Mouse (Mus musculus) G1E (cell line): ENCODE measurements around the gene Ggt6. TPM values are rescaled to one million over a fixed set of nuclear protein-coding genes. Genes with fewer than 3 reads are reported as not detected.

Experiments used
- ATAC-seq: 2 replicates; pipeline ENCODE4 v1.8.0; 2016; ENCODE audit warnings: mild to moderate bottlenecking; ENCODE audit not compliant: insufficient number of reproducible peaks, poor library complexity, low FRiP score, severe bottlenecking; ENCODE audit errors: extremely low read depth
- DNase-seq: peaks from one replicate; pipeline ENCODE4 v3.0.0; 2012; ENCODE audit warnings: low spot score
- H3K27me3 ChIP-seq: 2 replicates; pipeline ENCODE4 v1.6.1; 2012; ENCODE audit warnings: mild to moderate bottlenecking, low read length, inconsistent platforms; ENCODE audit not compliant: insufficient read depth
- H3K36me3 ChIP-seq: replicated peaks from 2 replicates; pipeline ENCODE3; 2012; ENCODE audit warnings: mild to moderate bottlenecking, inconsistent platforms
- H3K4me1 ChIP-seq: 2 replicates; pipeline ENCODE4 v1.6.1; 2012; ENCODE audit warnings: low read depth, low read length, inconsistent platforms, mixed read lengths; ENCODE audit not compliant: insufficient read depth
- H3K4me3 ChIP-seq: 2 replicates; pipeline ENCODE4 v1.5.1; 2012; ENCODE audit warnings: low read depth, mild to moderate bottlenecking, inconsistent platforms, low read length, moderate library complexity, mixed read lengths
- H3K9me3 ChIP-seq: replicated peaks from 2 replicates; pipeline ENCODE4 v1.6.1; 2012; ENCODE audit warnings: inconsistent platforms
- CTCF ChIP-seq: IDR thresholded peaks from 2 replicates; pipeline ENCODE4 v1.5.1; 2012; ENCODE audit warnings: low read depth, low read length, inconsistent platforms, mixed read lengths
- GATA1 ChIP-seq: IDR thresholded peaks from 2 replicates; pipeline ENCODE4 v1.6.1; 2012; ENCODE audit warnings: borderline replicate concordance, low read length, inconsistent platforms, mixed read lengths
- GATA2 ChIP-seq: IDR thresholded peaks from 2 replicates; pipeline ENCODE4 v1.6.1; 2012; ENCODE audit warnings: low read depth, low read length, inconsistent platforms, borderline replicate concordance
- POLR2AphosphoS5 ChIP-seq: IDR thresholded peaks from 2 replicates; pipeline ENCODE4 v1.6.1; 2012; ENCODE audit warnings: low read depth, low read length, inconsistent platforms; ENCODE audit not compliant: insufficient replicate concordance
- TAL1 ChIP-seq: conservative IDR thresholded peaks from 2 replicates; pipeline ENCODE4 v1.6.1; 2012; ENCODE audit warnings: low read depth, low read length, inconsistent platforms, mixed read lengths
- polyA plus RNA-seq: library from polyadenylated mRNA; stranded (reverse); fragments of >175 nt; gene quantifications from 2 replicates; pipeline ENCODE4 v1.2.3, GENCODE M21; 2012
- total RNA-seq, 2 experiments: library from RNA; stranded (forward) in 1 of 2; stranded (reverse) in 1 of 2; fragments of 200-1000 nt in 1 of 2; fragments of >200 nt in 1 of 2; fragmentation: Nextera tagmentation in 1 of 2; gene quantifications; 2 replicates each; pipeline ENCODE4 v1.2.3; 2014 to 2017

Gene Ggt6
- total and polyA plus RNA-seq, 3 experiments, result 0.05 TPM; not detected in 2

DNA sequence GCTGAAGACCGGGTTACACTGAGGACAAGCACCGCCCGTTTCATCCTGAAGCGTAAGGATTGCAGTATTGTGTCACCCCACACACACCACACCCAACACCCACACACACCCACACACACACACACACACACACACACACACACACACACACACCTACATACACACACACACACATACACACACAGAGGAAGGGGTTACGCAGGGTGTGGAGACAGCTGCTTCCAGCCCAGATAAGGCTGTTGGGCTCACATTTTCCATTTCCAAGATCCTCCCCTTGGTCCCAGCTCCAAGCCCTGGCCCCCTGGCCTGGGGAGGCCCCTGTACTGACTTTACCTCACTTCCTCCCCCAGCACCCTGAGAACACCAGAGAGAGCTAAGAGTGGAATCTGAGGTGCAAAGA lies 18.7 kb upstream of the Ggt6 start:
- peaks cover 33% of the 10 kb centered on the region for H3K4me1 ChIP-seq
- ATAC-seq (no peak), DNase-seq (no peak)
- H3K36me3 ChIP-seq, result no peaks in the 10 kb centered on the region
- H3K4me3 ChIP-seq, result no peak overlapping the region
- TF ChIP-seq GATA2, result no peak
- peaks cover 51% of the 10 kb centered on the region for H3K27me3 ChIP-seq
- no peaks in the 10 kb centered on the region for H3K9me3 ChIP-seq

GRCm38 (mm10) chr11:72417376-72417775 lies 17.9 kb upstream of the Ggt6 start:
- Histone ChIP-seq H3K4me3 (no peak overlapping the region), H3K9me3 (no peaks in the 10 kb centered on the region), H3K4me1 (peaks cover 34% of the 10 kb centered on the region), H3K27me3 (peaks cover 44% of the 10 kb centered on the region), H3K36me3 (no peaks in the 10 kb centered on the region)
- ATAC-seq, result no peak
- DNase-seq, result no peak
- TF ChIP-seq GATA1, result no peak

- no peak overlapping the region for H3K4me3 ChIP-seq
- no peaks in the 10 kb centered on the region for H3K9me3 ChIP-seq
- ATAC-seq (no peak), DNase-seq (no peak)
- no peaks in the 10 kb centered on the region for H3K36me3 ChIP-seq
- H3K4me1 ChIP-seq, result peaks cover 34% of the 10 kb centered on the region
- no peak for TF ChIP-seq CTCF
- TF ChIP-seq GATA1, result no peak
- TF ChIP-seq POLR2AphosphoS5, result no peak
- no peak for TF ChIP-seq TAL1
- no peak for TF ChIP-seq GATA2
- H3K27me3 ChIP-seq, result peaks cover 41% of the 10 kb centered on the region
Observed at GRCm38 (mm10) chr11:72418227-72418626, 17.1 kb upstream of the Ggt6 start.

- ATAC-seq, result no peak
- Histone ChIP-seq H3K27me3 (peaks cover 34% of the 10 kb centered on the region), H3K4me1 (peaks cover 28% of the 10 kb centered on the region), H3K36me3 (no peaks in the 10 kb centered on the region), H3K4me3 (no peak overlapping the region), H3K9me3 (no peaks in the 10 kb centered on the region)
- TF ChIP-seq POLR2AphosphoS5, result no peak
- TF ChIP-seq GATA2, result no peak
- no peak for TF ChIP-seq GATA1
- TF ChIP-seq TAL1, result no peak
- TF ChIP-seq CTCF, result no peak
- DNase-seq, result no peak
Observed at GRCm38 (mm10) chr11:72419006-72419405, 16.3 kb upstream of the Ggt6 start.

DNA sequence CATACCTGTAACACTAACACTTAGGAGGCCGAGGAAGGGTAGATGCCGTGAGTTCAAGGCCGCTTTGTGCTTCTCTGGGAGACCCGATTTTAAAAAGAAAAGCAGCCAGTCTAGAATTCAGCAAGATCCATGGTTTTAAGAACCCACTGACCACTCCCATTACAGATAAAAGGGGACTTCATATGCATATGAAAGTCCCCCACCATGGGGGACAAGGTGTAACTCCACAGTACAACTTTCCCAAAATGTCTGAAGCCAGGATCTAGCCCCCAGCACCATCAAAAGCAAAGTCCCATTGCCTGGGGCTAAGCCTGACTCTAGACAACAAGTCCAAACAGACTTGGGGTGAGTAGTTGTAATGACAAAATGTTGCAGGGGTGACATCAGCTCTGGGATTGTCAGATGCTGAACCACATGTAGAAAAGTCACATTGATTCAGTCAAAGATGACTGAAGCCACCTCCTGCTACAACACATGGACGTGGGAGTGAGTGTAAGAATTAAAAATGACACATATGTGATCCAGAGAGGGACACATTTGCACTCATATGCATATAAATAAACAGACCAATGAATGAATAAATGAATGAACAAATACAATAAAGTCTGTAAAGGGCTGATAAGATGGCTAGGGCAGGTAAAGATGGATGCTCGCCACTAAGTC lies 14.7 kb upstream of the Ggt6 start:
- no peak for DNase-seq
- TF ChIP-seq POLR2AphosphoS5 (no peak), GATA2 (no peak), CTCF (no peak), GATA1 (no peak), TAL1 (no peak)

GRCm38 (mm10) chr11:72421518-72422278 lies 13.6 kb upstream of the Ggt6 start:
- Histone ChIP-seq H3K9me3 (no peaks in the 10 kb centered on the region), H3K36me3 (no peaks in the 10 kb centered on the region), H3K27me3 (peaks cover 23% of the 10 kb centered on the region), H3K4me3 (no peak overlapping the region), H3K4me1 (peaks cover 11% of the 10 kb centered on the region)
- DNase-seq (no peak), ATAC-seq (no peak)
- TF ChIP-seq GATA1, result no peak
- TF ChIP-seq CTCF, result no peak
- TF ChIP-seq POLR2AphosphoS5, result no peak
- TF ChIP-seq GATA2, result no peak
- TF ChIP-seq TAL1, result no peak

More for the DNA sequence above, 14.7 kb upstream of the Ggt6 start:
- ATAC-seq, result no peak
- Histone ChIP-seq H3K4me3 (no peak overlapping the region), H3K27me3 (peaks cover 24% of the 10 kb centered on the region), H3K9me3 (no peaks in the 10 kb centered on the region), H3K4me1 (peaks cover 14% of the 10 kb centered on the region), H3K36me3 (no peaks in the 10 kb centered on the region)
